Mouse (Mus musculus): ENCODE results near the gene Ndufaf7.
A peak's percentile ranks its signal among the peaks of the same experiment; 100 is the strongest.

Ndufaf7 gene

DNA sequence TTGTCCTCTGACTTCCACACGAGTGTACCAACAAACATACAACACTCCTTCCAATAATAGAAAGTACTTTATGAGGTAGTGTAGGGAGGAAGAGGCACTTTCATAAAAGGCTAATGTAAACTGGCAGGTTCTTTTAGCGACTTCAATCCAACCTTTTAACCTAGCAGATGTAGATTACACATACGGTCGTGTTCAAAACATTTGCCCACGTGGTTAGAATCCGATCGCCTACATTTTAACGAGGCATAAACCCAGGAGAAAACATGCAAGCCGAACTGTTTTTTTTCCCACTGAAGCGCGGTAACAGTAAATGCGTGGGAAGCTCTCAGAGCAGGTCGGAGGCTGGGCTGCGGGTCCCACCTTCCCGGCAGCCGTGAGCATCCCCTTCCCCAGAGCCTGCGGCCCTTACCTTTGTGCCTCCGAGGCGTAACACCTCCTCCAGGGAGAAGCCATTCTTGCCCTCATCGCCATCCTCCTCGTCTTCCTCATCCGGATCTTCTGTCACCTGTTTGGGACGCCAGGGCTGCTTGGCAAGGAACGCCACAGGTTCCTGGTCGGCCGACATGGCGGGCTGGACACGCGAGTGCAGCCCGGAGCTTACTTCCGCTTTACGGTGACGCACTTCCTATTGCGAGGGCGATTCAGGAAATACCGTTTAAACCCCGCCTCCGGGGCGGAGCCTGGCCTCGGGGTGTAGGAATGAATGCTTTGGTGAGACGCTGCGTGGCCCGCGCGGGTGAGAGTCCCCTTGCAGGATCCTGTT is at the start of gene Ndufaf7, which contains the start of gene Cebpz:
Ndufaf7 (plus strand) TSS at position 671 of the 763 bp plus-strand sequence.
Cebpz (minus strand) TSS at position 601 of the 763 bp plus-strand sequence.
- DNase-seq (ENCODE audit: low read depth): peak; percentile 93

DNA sequence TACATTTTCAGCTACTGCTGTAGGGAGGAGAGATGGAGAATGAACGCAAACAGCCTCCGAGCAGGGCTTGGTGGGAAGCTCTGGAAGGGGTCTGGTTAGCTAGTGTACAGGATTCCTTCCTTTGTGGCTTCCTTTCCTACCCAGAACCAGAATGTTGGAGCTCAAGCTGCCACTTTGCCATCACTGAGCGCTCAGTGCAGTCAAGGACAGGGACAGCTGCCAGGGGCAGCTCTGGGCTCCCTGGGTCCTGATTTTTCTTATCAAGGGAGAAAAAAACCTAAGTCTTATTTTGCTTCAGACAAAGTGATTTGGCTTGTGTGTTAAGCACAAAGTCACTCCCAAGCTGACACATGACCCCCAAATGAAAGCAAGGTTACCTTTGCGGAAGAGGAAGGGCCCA is 48.4 kb upstream of the Ndufaf7 start:
- DNase-seq (ENCODE audit: low read depth): no peak

DNA sequence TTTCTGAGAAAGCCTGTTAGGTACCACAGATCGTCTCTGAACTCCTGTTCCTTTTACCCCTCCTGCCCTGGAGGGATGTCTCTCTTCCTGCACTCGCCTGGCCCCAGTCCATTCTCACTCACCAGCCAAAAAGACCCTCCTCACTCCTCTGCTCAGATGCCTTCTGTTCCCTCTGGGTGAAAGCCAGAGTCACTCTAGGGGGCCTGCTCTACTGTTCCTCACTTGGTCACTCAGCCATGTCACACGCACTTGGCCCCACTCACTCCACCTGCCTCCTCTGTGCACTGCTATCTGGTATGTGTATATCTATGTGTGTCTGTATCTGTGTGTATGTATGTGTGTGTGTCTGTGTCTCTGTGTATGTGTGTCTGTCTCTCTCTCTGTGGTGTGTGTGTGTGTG is 47.8 kb upstream of the Ndufaf7 start:
- DNase-seq (ENCODE audit: low read depth): no peak

DNA sequence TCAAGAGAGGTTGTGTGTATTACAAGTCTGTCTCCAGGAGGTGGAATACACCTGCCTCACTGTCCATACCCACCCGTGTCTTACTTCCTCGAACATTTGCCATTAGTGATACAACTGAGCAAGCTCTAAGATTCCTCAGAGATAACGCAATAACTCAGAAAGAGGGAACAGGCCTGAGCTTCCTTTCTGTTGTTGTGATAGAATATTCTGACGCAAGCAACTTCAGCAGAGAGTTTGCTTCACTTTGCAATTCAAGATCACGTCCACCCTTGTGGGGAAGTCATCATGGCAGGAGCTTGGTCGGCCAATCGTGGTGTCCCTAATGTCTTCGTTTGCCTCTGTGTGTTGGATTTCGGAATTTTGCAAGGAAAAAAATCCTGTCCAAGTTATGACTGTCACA is 45.9 kb upstream of the Ndufaf7 start:
- peak; percentile 36 for DNase-seq (ENCODE audit: low read depth)

DNA sequence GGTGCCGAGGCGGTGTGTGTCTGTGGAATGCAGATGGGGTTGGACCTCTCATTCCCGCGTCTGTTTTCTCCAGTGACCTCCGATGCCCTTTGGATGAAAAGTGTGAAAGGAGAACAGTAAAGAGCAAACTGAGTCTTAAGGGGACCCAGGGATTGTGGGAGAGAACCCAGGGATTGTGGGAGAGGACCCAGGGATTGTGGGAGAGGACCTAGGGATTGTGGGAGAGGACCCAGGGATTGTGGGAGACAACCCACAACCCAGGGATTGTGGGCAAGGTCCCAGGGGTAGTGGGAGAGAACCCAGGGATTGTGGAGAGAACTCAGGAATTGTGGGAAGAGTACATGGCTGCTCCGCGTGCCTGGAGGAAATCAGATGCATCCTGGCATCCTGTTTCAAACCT is 41.9 kb upstream of the Ndufaf7 start:
- no peak for DNase-seq (ENCODE audit: low read depth)

DNA sequence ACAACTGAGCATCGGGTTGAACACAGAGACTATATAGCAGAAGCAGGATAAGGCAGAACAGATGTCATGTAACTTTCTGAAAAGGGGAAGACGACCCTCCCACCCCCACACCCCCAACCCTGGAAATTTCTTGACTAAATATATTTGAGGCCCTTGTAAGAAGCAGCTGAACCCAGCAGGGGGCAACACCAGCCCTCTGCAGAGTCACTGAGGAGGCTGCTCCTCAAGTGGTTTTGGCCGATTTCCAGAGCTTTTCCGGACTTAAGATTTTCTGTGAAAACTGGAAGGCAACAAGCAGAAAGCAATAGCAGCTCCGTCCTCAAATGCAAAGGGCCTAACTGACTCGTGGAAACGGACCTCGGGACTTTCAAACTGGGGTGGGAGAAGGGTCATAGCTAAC is 41.5 kb upstream of the Ndufaf7 start:
- peak; percentile 81 for DNase-seq (ENCODE audit: low read depth)

DNA sequence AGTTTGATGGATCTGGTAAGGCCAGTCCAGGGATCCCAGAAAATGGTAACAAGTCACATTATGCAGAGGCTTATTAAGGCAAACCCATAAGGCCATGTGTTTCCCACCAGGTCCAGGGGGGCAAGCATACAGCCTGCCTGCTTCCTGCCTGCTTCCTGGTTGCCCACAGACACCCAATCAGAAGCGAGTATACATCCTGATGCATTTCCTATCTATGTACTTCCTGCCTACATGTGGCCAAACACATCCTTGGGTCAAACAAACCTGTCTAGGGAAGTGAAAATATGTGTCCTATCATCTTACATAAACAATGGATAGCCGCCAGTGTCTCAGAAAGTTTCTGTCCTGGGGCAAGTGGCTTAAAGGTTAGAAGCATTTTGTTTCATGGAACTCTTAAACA is 33.8 kb upstream of the Ndufaf7 start:
- DNase-seq (ENCODE audit: low read depth): peak; percentile 45

DNA sequence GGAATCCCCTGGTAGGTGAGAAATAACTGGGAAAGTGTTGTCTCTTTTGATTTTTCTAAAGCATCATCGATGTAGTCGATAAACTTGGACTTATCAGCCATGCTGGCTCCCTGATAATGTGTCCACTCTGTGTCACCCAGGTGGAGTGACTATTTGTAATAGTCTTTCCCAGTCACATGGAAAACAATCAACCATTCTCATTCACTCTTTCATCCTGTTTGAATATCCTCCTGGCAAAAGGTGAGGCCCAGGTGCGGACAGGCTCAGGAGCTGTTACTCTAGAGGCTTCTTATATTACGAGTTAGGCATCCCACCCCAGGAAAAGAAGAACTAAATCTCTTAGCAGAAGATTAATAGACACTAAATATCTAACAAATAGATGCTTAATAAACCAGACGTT is 30.0 kb upstream of the Ndufaf7 start, which contains the start of gene Sult6b1:
Sult6b1 (minus strand) TSS at position 101 of the 400 bp plus-strand sequence.
- no peak for DNase-seq (ENCODE audit: low read depth)

DNA sequence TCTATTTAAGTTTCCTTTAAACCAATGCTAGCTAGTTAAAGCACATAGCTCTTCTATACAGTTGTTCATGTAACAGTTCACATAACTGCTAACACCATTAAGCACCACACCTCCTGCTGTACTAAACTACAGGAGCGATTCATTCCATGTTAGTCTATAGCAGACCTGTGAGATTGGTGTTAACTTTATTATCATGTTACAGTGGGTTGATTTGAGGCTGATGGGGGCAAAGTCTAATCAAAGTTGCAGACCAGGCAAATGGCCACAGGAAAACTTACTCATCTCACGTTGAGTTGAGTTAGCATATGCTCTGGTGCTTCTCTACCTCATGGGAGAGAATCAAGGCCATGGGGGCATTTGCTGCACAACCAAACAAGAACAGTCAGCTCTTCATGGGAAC is 27.6 kb upstream of the Ndufaf7 start:
- no peak for DNase-seq (ENCODE audit: low read depth)

DNA sequence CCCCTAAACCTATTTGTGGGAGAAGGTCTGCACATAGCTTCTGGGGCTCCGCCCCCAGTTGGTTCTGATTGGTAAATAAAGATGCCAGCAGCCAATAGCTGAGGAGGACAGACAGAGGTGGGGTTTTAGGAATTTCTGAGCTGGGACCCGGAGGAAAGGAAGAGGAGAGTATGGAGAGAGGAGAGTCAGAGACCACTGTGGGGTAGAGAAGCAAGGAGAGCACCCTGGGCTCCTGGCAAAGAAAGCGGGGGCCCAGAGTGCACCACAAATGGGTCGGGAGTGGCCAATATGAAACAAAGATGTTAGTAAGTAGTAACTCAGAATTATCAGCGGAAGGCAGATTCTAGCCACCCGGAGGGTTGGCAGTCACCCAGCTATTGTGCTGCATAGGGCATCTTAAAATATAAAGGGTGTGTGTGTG is 24.1 kb upstream of the Ndufaf7 start:
- DNase-seq (ENCODE audit: low read depth): no peak

DNA sequence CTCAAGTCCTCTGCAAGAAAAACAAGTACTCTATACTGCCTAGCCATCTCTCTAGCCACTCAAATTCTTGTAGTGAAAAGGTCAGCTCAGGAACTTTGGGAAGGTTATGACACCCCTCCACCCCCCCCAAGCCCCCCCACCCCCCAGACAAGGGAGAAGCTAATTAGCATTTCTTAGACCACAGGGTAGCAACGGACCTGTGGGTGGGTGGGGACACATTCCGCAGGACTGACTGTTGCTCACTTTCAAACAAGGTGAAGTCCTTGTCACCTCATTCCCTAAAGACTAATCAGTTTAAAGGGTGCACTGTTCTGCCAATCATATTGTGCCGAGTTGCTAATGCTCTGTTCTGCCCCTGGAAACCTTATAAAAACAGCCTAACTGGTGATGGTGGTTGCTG is 23.0 kb upstream of the Ndufaf7 start:
- DNase-seq (ENCODE audit: low read depth): no peak

DNA sequence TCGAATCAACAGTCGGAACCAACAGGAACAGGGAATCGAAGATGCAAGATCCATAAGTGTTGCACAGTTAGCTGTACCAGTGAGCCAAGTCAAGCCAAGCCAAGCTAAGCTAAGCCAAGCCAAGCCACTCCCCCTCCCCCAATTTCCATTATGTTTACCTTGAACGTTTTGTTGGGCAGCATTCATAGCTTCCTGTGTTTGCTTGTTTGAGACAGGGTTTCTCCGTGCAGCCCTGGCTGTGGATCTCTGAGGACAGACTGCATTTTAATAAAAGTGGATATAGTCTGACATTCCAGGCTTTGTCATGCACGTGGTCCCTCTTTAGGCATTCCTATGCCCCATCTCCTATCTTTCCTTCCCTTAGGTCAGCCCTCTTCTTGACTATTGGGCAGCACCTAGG is 21.2 kb upstream of the Ndufaf7 start:
- no peak for DNase-seq (ENCODE audit: low read depth)

DNA sequence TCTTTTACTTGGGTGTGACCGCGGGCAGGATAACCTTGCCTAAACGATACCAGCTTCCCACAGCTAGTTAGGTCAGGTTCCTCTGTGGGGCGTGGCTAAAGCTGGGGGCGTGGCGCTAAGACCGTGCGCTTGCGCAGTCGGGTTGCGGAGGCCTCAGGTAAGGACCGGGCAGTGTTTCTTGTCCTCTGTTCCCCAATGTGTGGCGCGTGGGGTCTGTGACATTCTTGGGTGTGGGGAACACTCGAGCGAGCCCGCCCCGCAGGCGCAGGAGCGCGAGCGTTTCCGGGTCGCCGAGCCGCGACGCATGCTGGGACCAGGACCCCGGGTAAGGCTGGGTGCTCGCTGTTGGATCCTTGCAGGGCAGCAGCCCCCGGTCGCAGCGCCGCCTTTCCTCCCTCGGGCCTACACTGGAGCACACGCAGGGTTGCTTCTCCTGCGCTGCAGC is 20.5 kb upstream of the Ndufaf7 start, which contains the start of gene Cebpzos:
Cebpzos (plus strand) TSS at position 132 of the 445 bp plus-strand sequence.
- DNase-seq (ENCODE audit: low read depth): peak; percentile 85

DNA sequence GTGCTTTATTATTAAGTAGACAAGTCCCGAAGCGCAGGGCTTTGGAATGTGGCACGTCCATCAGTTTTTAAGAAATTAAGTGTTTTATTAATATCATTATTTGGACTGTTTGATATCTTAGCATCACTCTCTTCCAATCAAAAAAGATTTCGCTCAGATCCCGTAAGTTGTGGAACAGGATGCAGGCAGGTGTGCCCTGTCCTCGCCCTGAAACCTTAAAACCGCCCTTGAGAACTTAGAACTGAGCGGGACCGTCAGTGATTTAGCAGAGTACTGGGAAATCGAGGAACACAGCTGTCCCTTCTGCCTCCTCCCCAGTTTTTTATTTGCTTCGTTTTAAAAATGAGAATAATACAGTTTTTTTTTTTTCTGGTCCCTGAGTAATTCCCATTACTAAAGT is 20.0 kb upstream of the Ndufaf7 start:
- no peak for DNase-seq (ENCODE audit: low read depth)

DNA sequence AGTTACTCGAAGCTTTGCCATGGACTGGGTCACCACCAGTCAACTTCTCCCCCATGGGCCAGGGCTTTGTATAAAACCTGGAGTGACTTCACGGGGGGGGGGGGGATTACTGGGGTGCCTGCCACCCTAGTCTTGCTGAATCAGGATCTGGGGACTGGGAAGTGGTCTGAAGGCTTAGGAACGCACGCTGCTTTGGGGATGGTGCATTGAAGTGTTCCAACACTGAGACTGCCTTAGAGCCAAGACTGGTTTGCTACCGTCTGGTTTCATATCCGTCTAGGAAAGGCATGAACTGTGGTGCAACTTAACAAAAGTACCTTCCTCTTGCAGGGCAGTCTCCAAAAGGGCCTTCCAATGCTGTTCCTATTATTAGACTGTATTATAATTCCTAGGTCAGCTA is 19.2 kb upstream of the Ndufaf7 start:
- no peak for DNase-seq (ENCODE audit: low read depth)

DNA sequence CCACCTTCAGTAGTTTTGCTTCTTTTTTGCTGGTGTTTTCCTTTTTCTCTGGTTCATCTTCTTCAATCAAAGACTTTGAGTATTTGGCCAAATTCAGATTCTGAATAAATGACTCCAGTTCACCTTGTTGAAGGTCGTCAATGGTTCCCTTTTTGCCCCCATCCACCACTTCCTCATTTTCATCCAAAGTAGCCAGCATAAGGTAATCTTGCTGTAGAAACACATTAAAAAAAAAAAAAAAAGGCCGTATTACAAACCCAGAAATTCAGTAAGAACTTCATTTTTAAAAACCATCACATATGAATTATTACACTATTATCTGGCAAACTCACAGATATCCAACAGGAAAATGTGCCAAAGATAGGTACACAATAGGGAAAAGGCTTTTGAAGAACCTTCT is 1.1 kb upstream of the Ndufaf7 start:
- DNase-seq (ENCODE audit: low read depth): peak; percentile 18

DNA sequence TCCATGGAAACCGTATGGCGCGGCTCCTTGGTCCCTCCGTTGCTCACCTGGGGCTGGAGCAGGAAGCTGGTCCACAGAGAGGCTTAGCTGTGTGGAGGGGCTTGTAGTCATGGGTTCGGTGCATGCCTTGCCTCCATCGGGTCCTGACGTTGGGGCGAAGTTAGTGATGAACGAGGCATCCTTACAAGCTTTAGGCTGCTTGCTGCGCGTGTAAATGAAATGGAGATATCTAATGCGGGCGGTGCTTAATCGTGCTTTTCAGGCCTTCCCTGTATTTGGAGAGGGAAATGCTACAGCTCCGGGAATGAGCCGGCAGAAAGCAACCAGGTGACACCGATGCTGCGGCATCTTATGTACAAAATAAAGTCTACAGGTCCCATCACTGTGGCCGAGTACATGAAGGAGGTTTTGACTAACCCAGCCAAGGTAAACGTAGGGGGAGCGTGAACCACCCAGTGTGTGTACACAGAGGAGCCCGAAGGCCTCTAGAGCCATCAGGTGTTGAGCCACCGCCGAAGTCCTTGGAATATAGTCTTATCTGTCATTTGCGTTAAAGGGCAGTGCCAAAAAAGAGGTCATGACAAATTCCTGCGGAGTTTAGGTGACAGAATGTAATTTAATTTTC is 405 bp downstream of the Ndufaf7 start:
- DNase-seq (ENCODE audit: low read depth): no peak

DNA sequence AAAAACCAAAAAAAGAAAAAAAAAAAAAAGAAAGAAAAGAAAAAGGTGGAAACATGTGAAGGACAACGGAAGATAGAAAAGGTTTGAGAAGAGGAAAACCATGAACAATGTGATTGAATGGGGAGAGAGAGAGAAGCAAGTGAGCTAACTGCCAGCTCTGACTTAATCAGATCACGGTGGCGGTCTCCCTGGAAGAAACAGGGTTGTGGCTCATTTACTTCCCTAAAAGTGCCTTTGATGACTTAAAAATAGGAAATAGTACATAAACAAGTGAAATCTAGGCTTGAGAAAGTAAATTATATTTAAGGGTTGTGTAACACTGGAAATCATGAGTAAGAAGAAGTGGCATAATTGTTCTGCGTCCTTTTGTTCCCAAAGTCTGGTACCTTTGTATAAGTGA is 2.0 kb downstream of the Ndufaf7 start:
- DNase-seq (ENCODE audit: low read depth): peak; percentile 60

DNA sequence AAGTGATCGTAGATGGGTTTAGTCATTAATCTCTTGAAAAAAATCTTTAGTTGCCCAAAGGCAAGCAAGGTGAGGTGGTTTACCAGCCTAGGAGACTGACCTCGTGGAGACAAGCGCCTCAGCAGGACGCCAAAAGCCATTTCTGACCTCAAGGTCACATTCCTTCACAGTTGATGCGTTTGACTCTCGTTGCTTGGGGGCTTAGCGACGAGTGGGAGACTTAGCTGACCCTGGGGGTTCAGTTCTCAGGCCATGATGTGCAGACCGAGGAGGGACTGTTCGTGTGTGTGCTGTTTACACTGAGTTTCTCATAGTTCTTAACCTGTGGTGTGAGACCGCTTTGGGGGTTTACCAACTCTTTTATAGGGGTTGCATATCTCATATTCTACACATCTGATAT is 5.6 kb downstream of the Ndufaf7 start:
- DNase-seq (ENCODE audit: low read depth): no peak

DNA sequence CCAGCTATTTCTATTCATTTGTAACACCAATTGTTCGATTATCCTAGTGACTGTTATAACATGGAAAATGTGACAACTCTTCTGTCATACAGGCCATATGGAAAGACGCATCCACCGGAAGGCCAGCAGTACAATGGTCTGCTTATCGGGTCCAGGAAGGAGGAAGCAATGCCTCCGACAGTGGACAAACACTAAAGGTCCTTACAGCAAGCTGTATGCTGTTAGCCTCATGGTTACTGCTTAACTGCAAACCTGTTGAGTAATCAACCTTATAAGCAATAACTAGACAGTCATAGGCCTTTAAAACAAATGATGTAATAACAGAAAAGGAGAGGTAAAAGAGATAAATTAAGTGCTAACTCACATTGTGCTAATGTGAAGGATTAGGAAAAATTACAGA is 14.3 kb downstream of the Ndufaf7 start:
- no peak for DNase-seq (ENCODE audit: low read depth)

DNA sequence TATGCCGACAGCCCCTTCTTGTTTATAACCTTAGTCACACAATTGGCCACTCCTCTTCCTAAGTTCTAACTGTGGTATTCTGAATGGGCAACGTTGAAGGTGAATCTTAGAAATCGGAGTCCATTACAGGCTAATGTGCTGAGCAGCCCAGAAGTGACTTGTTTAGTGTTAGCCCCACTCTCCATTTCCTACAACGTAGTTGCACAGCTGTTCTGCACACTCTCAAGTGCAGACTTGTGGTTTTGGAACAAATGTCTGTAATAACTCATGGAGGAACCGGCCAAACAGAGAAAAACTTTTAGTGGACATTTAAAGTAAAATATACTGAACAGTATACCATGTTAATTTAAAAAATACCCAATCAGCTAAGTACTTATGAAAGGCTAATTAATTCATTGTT is 15.1 kb downstream of the Ndufaf7 start:
- no peak for DNase-seq (ENCODE audit: low read depth)

DNA sequence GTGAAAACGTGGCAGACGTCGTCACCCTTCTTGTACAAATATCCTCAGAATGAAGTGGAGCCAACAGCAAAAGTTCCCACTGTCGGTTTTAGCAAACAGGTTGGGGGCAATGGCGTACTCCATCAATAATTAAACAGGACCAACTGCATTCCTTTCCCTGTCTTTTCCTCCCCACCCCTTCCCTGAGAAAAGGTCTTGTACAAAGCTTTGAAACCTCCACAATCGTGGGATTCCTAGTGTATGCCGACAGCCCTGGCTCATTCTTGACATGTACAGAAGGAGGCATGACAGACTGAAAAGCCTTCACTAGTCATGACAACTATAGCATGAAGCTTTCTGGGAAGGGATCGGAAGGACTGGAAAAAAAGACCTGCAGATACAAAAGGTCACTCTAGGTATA is 16.3 kb downstream of the Ndufaf7 start:
- no peak for DNase-seq (ENCODE audit: low read depth)

DNA sequence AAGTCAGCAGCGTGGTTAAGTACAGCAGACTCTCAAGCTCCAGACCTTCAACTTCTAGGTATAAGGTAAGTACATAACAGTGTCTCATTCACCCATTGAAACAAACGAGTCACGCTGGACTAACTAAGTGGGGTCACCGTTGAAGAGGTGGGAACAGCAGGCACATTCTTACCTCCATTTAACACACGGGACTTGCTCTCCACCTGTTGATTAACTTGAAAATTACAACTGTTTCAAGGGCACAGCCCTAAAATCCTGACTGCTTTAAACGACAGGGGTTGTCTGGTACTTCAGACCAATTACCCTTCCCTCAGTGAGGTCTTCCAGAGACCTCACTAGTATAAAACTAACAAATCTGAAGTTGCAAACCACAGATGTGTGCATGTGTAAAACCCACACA is 22.5 kb downstream of the Ndufaf7 start:
- DNase-seq (ENCODE audit: low read depth): no peak

DNA sequence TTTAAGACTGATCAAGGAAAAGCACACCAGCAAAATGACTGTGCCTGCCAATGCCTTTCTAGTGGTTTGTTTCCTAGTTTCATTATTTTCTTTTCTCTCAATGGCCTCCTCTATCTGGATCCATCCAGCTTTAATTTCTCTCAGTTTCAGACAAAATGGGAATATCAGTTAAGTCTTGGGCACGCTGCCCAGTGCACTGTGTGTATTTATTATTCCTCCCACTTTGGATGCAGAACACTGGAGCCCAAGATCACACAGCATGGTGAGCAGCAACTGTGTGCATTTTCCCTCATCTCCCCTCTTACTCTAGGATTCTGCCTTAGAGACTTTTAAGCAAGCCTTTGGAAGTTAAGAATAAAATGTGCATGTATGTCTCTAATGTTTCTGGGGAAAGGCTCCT is 27.5 kb downstream of the Ndufaf7 start:
- no peak for DNase-seq (ENCODE audit: low read depth)
